Mouse (Mus musculus): ENCODE measurements around the gene Ddx24. TPM values are rescaled to one million over a fixed set of nuclear protein-coding genes. Genes with fewer than 3 reads are reported as not detected.

The Ddx24 gene
- polyA plus RNA-seq, 1 experiment, result 85.0 TPM

DNA sequence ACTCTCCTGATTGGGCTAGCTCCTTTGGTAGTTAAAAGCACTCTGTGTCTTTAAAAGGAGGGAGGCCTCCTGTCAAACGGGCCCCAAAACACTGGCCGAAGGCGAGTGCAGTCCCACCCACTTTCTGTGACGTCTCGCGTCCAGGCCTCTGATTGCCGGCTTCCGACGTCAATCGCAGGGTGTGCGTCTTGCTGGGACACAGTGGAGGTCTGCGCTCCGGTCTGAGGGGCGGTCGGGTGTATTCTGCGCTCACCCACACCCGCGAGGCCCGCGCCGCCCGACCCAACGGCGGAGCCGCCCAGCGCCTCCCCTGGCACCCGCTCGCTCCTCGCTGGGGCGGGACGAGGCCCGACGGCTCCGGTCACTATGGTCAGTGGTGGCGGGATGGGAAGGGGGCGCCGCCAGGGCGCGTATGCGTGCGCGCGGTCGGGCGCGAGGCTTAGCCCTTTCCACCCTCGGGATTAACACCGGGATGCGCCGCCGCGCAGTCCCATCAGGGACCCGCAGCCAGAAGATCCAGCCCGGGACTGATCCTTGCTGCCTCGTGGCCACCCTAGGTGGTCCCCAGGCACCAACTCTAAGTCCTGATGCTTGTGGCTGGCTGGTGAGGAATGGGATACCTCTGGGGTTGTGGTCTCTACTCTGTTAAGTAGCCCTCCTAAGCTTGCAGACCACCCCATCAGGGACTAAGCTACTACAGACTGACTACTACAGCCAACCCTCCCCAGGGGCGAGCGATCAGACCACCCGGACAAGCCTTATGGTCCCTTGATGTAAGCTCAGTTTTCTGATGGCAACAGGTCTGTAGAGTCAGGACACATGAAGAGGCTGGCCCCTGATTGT is 36.9 kb downstream of the Ddx24 start, which contains the start of gene Otub2:
TSS of gene Otub2 (plus strand) at position 178 of the 843 bp plus-strand sequence.
- no peaks in the 10 kb centered on the region for H3K36me3 ChIP-seq (ENCODE audit: control insufficient read depth, insufficient read depth)
- TF ChIP-seq POLR2AphosphoS2 (IDR thresholded peaks at IDR 0.05; ENCODE audit: insufficient read length, low read depth) (peak; percentile 83), POLR2A (IDR thresholded peaks at IDR 0.05; ENCODE audit: insufficient read length, low read depth) (peak; percentile 77), MYOG (IDR thresholded peaks at IDR 0.05; ENCODE audit: control insufficient read depth in 1 of 3, insufficient read depth in 1 of 3, insufficient read length in 2 of 3, low read depth in 2 of 3) (peak in 1 of 3 experiments; percentile 47), E2F4 (IDR thresholded peaks at IDR 0.05; ENCODE audit: insufficient read depth) (no peak)
- peak within 1 kb of the TSS; percentile 69 for H3K4me3 ChIP-seq

DNA sequence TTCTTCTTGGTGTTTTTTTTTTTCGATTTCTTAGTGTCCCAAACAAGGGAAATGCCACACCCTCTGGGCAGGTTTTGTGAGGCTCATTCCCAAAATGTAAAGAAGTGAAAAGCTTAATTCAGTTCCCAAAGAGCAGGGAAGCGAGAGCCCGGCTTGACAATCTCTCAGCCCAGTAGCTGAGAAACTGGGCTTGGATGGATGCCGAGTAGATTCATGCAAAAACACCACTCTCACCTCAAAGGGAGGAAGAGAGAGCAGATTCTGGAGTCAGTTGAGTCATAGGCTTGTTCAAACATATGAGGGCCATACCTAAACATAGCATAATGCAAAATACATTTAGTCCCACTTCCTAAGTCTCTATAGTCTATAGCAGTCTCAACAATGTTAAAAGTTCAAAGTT is 45.4 kb downstream of the Ddx24 start:
- TF ChIP-seq TCF3 (IDR thresholded peaks at IDR 0.05; ENCODE audit: insufficient read length, low read depth) (no peak), USF1 (IDR thresholded peaks at IDR 0.05; ENCODE audit: low read depth) (no peak), POLR2A (IDR thresholded peaks at IDR 0.05; ENCODE audit: insufficient read length, low read depth) (no peak), MYOG (IDR thresholded peaks at IDR 0.05; ENCODE audit: control insufficient read depth in 1 of 3, insufficient read depth in 1 of 3, insufficient read length in 2 of 3, low read depth in 2 of 3) (no peak), MAX (IDR thresholded peaks at IDR 0.05; ENCODE audit: low read depth) (no peak)
- no peaks in the 10 kb centered on the region for H3K27me3 ChIP-seq (ENCODE audit: control insufficient read depth, insufficient read depth, insufficient read length)
- H3K79me2 ChIP-seq (ENCODE audit: control insufficient read depth, insufficient read depth), result no peaks in the 10 kb centered on the region
- no peaks in the 10 kb centered on the region for H3K36me3 ChIP-seq (ENCODE audit: control insufficient read depth, insufficient read depth)
- no peak overlapping the region for H3ac ChIP-seq (ENCODE audit: control insufficient read depth, insufficient read length)
- no peak overlapping the region for H3K4me2 ChIP-seq (ENCODE audit: low read depth)
- no peak overlapping the region for H3K4me3 ChIP-seq

More for the DNA sequence above, 36.9 kb downstream of the Ddx24 start, which contains the start of gene Otub2:
- Histone ChIP-seq H3K27me3 (ENCODE audit: control insufficient read depth, insufficient read depth, insufficient read length) (no peaks in the 10 kb centered on the region), H3K4me2 (ENCODE audit: low read depth) (peak within 1 kb of the TSS; percentile 72), H3K79me2 (ENCODE audit: control insufficient read depth, insufficient read depth) (no peaks in the 10 kb centered on the region), H3ac (ENCODE audit: control insufficient read depth, insufficient read length) (peak within 1 kb of the TSS; percentile 59)

DNA sequence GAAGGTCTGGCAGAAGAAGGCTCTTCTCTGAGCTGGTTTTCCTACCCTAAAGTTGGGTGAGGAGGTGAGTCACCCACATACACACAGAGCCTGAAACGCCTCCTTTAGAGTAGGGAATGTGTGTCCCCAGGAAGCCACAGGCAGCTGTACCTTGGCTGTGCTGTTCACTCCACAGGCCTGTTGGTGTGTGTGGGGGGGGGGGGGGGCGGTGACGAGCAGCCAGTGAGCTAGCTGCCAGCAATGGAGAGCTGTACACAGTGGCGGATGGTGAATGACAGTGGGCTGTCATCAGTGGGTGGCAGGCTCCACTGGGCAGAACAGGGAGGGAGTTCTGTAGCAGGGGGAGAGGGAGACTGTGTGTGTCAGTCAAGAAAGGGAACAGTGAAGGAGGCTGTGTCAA is 48.9 kb downstream of the Ddx24 start:
- Histone ChIP-seq H3ac (ENCODE audit: control insufficient read depth, insufficient read length) (no peak overlapping the region), H3K4me3 (no peak overlapping the region), H3K27me3 (ENCODE audit: control insufficient read depth, insufficient read depth, insufficient read length) (peaks cover 4% of the 10 kb centered on the region), H3K4me2 (ENCODE audit: low read depth) (peak overlapping the region; percentile 12), H3K79me2 (ENCODE audit: control insufficient read depth, insufficient read depth) (no peaks in the 10 kb centered on the region), H3K36me3 (ENCODE audit: control insufficient read depth, insufficient read depth) (no peaks in the 10 kb centered on the region)
- TF ChIP-seq MYOG (IDR thresholded peaks at IDR 0.05; ENCODE audit: control insufficient read depth in 1 of 3, insufficient read depth in 1 of 3, insufficient read length in 2 of 3, low read depth in 2 of 3) (peak in 1 of 3 experiments; percentile 28), POLR2AphosphoS2 (IDR thresholded peaks at IDR 0.05; ENCODE audit: insufficient read length, low read depth) (no peak)

DNA sequence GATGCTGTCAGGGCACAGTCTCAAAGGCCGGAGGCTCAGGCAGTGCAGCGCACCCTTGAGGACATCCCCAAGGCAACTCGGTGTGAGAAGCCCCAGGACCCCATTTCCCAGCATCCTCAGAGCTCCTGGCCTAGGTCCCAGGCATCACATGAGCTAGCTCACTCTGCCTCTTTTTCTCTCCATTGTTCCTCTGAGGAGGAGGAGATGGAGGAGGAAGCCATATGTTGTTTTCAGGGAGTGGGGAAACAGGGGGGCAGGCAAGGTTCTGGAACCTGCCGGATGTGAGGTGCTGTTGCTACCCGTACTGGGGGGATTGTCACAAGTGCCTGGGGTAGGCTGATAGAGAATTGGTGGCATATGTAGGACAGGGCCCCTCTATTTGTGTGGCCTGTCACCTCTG is 49.5 kb downstream of the Ddx24 start:
- H3ac ChIP-seq (ENCODE audit: control insufficient read depth, insufficient read length), result no peak overlapping the region
- no peaks in the 10 kb centered on the region for H3K36me3 ChIP-seq (ENCODE audit: control insufficient read depth, insufficient read depth)
- no peaks in the 10 kb centered on the region for H3K79me2 ChIP-seq (ENCODE audit: control insufficient read depth, insufficient read depth)
- TF ChIP-seq E2F4 (IDR thresholded peaks at IDR 0.05; ENCODE audit: insufficient read depth) (no peak), MYOG (IDR thresholded peaks at IDR 0.05; ENCODE audit: control insufficient read depth in 1 of 3, insufficient read depth in 1 of 3, insufficient read length in 2 of 3, low read depth in 2 of 3) (no peak), POLR2A (IDR thresholded peaks at IDR 0.05; ENCODE audit: insufficient read length, low read depth) (no peak), MAX (IDR thresholded peaks at IDR 0.05; ENCODE audit: low read depth) (no peak), CEBPB (IDR thresholded peaks at IDR 0.05; ENCODE audit: insufficient read depth, poor library complexity, severe bottlenecking) (no peak), POLR2AphosphoS2 (IDR thresholded peaks at IDR 0.05; ENCODE audit: insufficient read length, low read depth) (no peak), SRF (IDR thresholded peaks at IDR 0.05; ENCODE audit: control insufficient read depth, insufficient read length, low read depth) (no peak), REST (IDR thresholded peaks at IDR 0.05; ENCODE audit: insufficient read depth, insufficient read length) (no peak), TCF3 (IDR thresholded peaks at IDR 0.05; ENCODE audit: insufficient read length, low read depth) (no peak), MYOD1 (IDR thresholded peaks at IDR 0.05; ENCODE audit: control insufficient read depth in 1 of 3, insufficient read length in 2 of 3, low read depth in 2 of 3) (no peak), USF1 (IDR thresholded peaks at IDR 0.05; ENCODE audit: low read depth) (no peak), TCF12 (IDR thresholded peaks at IDR 0.05; ENCODE audit: insufficient read depth, poor library complexity, severe bottlenecking) (no peak)
- H3K27me3 ChIP-seq (ENCODE audit: control insufficient read depth, insufficient read depth, insufficient read length), result peaks cover 4% of the 10 kb centered on the region
- no peak overlapping the region for H3K4me2 ChIP-seq (ENCODE audit: low read depth)
- no peak overlapping the region for H3K4me3 ChIP-seq

DNA sequence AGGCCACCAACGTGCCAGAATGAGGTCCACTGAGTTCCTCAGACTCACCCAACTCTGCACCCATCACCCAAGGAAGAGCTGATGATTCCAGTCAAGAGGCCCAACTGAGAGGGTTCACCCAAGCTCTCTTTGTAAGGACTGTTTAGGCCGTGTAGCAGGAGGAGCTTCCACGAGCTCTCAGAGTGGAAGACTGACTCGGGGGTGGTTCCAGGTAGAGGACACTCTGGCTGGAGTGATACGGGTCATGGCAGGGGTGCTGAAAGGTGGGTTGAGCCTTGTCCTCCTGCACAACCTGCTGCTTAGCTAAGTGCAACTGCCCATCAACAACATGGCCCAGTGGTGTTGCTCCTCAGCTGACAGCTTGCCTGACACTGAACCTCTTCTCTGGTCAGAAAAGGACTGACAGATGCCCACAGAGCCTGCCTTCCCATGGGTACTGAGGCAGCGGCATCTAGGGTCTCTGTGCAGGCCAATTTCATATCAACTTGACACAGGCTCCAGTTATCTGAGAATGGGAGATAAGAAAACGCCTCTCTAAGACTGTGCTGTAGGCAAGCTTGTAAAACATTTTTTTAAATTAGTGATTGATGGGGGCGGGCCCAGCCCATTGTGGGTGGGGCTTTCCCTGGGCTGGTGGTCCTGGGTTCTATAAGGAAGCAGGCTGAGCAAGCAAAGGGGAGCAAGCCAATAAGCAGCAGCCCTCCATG is 51.9 kb downstream of the Ddx24 start:
- H3K36me3 ChIP-seq (ENCODE audit: control insufficient read depth, insufficient read depth), result no peaks in the 10 kb centered on the region
- H3K4me2 ChIP-seq (ENCODE audit: low read depth), result no peak overlapping the region
- TF ChIP-seq MAX (IDR thresholded peaks at IDR 0.05; ENCODE audit: low read depth), result no peak
- TF ChIP-seq MYOD1 (IDR thresholded peaks at IDR 0.05; ENCODE audit: control insufficient read depth in 1 of 3, insufficient read length in 2 of 3, low read depth in 2 of 3), result no peak
- TF ChIP-seq E2F4 (IDR thresholded peaks at IDR 0.05; ENCODE audit: insufficient read depth), result no peak
- TF ChIP-seq POLR2A (IDR thresholded peaks at IDR 0.05; ENCODE audit: insufficient read length, low read depth), result no peak
- TF ChIP-seq TCF3 (IDR thresholded peaks at IDR 0.05; ENCODE audit: insufficient read length, low read depth), result no peak
- no peak for TF ChIP-seq TCF12 (IDR thresholded peaks at IDR 0.05; ENCODE audit: insufficient read depth, poor library complexity, severe bottlenecking)
- TF ChIP-seq CEBPB (IDR thresholded peaks at IDR 0.05; ENCODE audit: insufficient read depth, poor library complexity, severe bottlenecking), result no peak
- no peak for TF ChIP-seq SRF (IDR thresholded peaks at IDR 0.05; ENCODE audit: control insufficient read depth, insufficient read length, low read depth)
- TF ChIP-seq REST (IDR thresholded peaks at IDR 0.05; ENCODE audit: insufficient read depth, insufficient read length), result no peak
- no peak for TF ChIP-seq MYOG (IDR thresholded peaks at IDR 0.05; ENCODE audit: control insufficient read depth in 1 of 3, insufficient read depth in 1 of 3, insufficient read length in 2 of 3, low read depth in 2 of 3)
- no peak for TF ChIP-seq POLR2AphosphoS2 (IDR thresholded peaks at IDR 0.05; ENCODE audit: insufficient read length, low read depth)
- TF ChIP-seq USF1 (IDR thresholded peaks at IDR 0.05; ENCODE audit: low read depth), result no peak
- peaks cover 4% of the 10 kb centered on the region for H3K27me3 ChIP-seq (ENCODE audit: control insufficient read depth, insufficient read depth, insufficient read length)
- H3ac ChIP-seq (ENCODE audit: control insufficient read depth, insufficient read length), result no peak overlapping the region
- no peak overlapping the region for H3K4me3 ChIP-seq
- H3K79me2 ChIP-seq (ENCODE audit: control insufficient read depth, insufficient read depth), result no peaks in the 10 kb centered on the region
